Mouse (Mus musculus) thymus, postnatal 36 days (tissue): ENCODE measurements around the gene Fgfr2.

Source experiments
- DNase-seq, 2 experiments: peaks; one replicate each; pipeline ENCODE4 v3.0.0; 2022; ENCODE audit warnings: mixed read lengths in 2 of 2

Gene Fgfr2

GRCm38 (mm10) chr7:131746752-131747151, 1376.4 kb downstream of the Fgfr2 start:
- DNase-seq: no peak

DNA sequence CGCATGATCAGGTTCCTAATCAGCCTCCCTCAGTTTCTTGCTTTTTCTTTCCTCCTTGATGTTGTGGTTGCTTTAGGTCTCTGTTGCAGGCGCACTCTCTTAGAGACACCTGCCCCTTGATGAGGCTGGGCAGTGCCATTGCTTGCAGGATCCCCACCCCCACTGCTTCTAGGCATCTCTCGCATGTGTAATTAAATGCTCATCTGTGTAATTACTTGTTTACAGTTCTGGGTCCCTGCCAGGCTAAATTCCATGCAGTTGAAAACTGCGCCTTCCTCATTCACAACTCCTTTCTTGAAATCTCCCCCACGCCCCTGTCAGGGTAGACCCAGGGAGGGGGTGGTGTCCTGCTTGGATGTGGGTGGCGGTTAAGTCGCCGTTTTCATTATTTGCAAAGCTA, 1380.0 kb downstream of the Fgfr2 start:
- DNase-seq: no peak

- no peak for DNase-seq
Observed at GRCm38 (mm10) chr7:131722783-131723575, 1400.2 kb downstream of the Fgfr2 start.

DNA sequence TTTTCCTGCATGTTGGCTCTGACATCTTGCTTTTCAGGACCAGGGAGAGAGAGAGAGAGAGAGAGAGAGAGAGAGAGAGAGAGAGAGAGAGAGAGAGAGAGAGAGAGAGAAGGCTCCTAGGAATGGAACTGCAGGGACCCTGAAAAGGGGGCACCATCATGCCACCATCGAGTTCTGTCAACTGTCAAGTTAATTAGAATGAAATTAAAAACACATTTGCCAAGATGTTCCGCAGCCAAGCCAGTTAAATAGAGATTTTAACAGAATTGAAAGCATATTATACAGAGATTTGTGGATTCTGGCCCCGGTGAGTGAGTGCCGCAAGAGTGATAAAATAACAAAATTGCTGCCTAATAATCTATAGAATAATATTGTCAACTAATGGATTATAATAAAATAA, 1400.8 kb downstream of the Fgfr2 start:
- no peak for DNase-seq

DNA sequence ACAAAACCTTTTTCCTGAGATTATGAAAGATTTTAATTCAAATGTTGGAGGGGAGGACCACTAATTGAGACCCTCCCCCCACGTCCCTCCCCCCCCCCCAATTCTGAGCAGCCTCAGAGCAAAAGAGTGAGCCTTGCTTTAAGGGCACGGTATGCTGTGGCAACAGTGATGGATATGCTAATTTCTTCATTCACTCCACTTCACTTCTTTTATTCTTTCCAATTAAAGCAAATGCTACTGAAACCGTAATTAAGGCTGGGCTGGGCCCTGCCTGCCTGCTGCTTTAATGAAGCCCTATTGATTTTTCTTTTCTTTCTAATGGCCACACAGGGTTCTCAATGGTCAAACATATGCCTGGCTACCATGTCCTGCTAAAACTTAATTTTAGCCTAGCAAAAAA, 1404.9 kb downstream of the Fgfr2 start:
- no peak for DNase-seq

DNA sequence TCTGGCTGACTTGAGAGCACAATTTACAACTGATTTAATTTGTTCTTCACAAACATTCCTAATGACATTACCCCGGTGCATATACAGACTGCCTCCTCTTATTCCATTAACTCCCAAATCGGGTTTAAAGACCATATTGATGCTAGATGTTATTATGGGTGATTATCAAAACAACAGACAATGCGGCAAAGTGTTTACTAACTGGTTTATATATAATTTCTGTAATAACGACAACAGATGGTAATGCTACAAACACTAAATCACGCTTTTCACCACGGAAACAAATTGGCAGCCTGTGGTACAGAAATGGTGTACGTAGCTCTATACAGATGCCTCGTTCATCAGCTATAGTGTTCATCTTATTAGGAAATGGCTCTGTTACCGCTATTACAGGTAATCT, 1410.1 kb downstream of the Fgfr2 start:
- DNase-seq: no peak

DNA sequence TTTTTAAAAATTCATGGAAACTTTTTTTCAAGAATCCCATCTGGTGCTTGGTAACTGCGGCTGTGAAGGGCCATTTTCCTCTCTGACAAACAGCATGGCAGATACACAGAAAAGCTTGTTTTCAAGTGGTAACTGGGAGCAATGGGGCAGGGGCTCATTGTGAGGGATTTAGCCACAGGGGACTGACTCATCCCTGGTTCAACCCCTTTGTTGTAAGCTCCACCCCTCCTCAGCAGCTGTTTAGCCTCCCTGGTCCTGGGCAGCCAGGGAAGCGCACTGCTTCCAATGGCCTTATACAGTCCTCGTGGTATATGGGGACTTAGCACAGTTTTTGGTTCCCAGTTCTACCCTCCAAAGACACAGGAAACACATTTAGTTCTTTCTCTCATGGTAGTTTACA, 1426.3 kb downstream of the Fgfr2 start:
- no peak for DNase-seq

DNA sequence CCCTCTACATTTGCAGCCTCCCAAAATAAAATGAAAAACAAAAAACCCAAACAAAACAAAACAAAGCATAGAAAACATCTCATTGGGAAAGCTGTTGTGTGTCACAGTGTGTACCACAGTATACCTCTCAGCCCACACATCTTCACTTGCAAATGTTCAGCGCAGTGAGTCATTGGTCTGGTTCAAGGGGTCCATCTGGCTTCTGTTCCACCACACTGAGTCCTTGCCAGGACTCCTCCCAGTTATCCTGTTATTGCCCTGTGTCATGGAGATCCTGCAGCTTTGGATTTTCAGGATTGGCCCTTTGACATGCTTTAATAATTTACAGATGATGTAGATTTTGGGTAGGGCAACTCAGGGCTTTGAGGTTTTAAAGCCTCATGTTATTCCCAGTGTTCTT, 1435.8 kb downstream of the Fgfr2 start:
- DNase-seq: no peak

- DNase-seq: no peak
Observed at GRCm38 (mm10) chr7:131677126-131677525, 1446.0 kb downstream of the Fgfr2 start.

DNA sequence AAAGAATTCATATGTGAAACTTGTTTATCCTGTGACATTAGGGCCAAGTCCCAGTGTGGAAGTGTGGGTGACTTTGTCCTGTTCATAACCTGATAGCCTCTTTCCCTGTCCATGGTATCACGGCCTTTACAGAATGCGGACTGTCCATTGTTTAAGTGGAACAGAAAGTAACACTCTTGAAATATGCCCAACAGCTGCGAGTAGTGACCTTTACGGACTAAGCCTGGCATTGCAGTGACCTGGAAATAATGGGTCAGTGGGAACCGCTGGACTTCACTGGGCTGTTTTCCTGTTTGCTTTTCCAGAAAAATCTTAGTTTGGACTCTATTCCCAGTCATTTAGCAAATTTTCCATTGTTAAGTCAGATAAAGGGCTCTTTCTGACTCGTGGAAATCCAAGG, 1452.6 kb downstream of the Fgfr2 start:
- no peak for DNase-seq

GRCm38 (mm10) chr7:131669326-131669725, 1453.8 kb downstream of the Fgfr2 start:
- no peak for DNase-seq

- no peak for DNase-seq
Observed at GRCm38 (mm10) chr7:131660726-131661125, 1462.4 kb downstream of the Fgfr2 start.

DNA sequence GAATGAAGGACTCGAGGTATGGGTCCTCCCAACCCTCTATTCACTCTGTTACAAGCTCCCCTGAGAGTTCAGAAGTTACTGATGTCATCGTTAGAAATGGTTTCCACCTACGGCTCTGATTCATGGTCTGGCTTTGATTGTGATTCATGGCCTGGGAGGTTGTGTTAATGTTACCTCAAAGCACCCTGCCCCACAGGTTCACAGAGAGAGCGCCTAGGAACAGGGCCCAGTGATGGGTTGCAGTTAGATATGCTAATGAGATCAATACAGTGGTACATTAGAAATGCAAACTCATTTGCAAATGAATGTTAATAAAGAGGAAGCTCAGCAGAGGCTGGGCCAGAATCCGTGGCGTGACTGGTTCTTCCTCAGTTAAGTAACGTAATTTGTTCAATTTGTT, 1467.1 kb downstream of the Fgfr2 start:
- no peak for DNase-seq

- no peak for DNase-seq
Observed at GRCm38 (mm10) chr7:131653416-131653815, 1469.7 kb downstream of the Fgfr2 start.

GRCm38 (mm10) chr7:131651921-131652694, 1471.0 kb downstream of the Fgfr2 start:
- DNase-seq: no peak

DNA sequence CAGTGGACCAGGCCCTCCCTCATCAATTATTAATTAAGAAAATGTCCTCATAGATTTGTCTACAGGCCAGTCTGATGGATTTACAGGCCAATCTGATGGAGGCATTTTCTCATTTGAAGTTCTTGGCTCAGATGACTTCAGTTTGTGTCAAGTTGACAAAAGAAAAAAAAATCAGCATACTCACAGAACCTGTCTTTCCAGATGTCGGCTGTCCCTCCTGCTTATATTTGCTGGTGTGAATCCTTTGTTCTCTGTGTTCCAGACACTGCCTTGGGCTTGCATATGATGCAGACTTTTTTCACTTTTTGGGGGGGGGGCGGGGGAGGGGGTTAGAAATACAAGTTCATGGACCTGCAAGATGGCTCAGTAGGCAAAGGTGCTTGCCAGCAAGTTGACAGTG, 1472.9 kb downstream of the Fgfr2 start:
- no peak for DNase-seq

DNA sequence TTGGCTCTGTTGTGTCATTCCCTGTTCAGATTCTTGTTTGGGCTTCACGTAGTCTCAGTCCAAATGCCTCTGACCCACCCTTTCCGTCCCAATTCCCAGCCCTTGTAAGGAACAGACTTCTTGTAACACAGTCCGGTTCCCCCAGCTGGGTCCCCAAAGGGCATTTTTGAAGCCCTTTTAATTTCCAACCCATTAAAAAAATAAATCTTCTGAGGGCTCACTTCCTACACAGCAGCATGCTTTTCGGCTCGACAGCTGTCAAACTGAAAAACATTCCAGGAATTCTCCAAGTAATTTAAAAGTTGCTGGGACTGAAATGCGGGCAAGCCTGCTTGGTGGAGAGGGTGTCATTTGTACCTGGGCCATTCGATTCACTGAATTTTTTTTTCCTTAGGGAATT, 1474.9 kb downstream of the Fgfr2 start:
- no peak for DNase-seq

DNA sequence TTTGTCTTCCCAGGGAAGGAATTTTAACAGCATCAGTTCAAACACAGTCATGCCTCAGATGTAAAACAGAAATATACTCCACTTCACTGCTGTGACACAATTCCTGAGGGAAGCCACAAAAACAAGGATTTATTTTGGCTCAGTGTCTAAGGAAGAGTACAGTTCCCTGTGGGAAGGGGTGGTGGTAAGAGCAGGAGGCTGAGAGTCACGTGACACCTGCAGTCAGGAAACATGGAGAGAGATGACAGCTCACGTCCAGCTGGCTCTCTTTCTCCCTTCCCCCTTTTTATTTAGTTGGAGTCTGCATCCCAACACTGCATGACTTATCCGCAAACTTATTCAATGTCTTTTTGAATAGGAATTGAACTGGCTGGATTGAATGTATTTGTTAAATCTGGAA, 1475.6 kb downstream of the Fgfr2 start:
- no peak for DNase-seq

DNA sequence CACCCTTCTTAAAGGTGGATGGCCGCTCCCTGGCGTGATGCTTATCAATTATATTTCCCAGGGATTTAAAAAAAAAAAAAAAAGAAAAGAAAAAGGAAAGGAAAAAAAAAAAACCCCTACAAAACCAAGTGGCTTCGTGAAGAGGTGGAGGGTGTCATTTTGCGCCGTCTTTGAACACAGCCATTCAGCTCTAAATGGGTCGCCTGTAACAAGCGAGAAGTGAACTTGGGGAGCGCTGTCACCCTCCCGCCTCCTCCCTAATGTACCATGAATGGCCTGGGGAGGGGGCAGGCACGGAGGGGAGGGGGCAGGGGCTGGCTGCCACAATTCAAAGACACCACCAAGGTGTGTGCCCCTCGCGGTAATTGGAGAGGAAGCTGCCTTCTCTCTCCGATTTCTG, 1478.6 kb downstream of the Fgfr2 start:
- DNase-seq: no peak

DNA sequence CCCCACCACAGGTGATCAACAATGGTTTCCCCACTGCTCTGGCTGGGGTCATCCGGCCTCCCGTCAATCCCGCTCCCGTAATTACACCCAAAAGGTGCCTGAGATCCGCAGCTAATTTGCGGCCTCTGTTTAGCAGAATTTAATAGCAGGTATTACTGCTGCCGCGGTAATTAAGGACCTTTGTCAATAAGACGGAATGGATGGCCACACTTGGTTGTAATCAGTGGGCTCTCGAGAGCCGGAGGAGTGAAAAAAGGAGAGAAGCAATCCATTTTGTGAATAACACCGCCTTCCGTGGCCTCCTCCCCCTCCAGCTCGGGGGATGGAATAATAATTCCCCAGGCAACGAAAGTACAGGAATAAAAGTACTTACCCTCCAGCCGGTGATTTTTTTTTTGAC, 1479.1 kb downstream of the Fgfr2 start:
- no peak for DNase-seq

- no peak for DNase-seq
Observed at GRCm38 (mm10) chr7:131643341-131643840, 1479.8 kb downstream of the Fgfr2 start.

DNA sequence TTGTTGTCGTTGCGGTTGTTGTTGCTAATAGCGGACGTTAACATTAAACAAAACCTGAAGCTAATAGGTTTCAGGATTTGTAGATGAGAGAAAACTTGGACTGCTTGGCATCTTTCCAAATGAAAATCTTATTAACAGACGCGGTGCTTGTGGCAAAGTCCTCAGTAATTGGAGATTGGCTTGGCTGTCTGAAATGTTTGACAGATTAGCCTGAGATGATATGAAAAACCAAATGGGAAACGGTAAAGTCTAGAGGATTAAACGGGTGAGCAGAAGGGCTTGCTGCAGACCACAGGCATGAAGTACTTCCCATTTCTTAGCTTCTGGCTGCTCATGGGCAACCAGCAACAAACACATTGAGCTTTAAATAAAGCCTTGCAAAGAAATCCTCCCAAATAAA, 1493.6 kb downstream of the Fgfr2 start:
- DNase-seq: no peak

- DNase-seq: no peak
Observed at GRCm38 (mm10) chr7:131628846-131629391, 1494.2 kb downstream of the Fgfr2 start.

- DNase-seq: no peak
Observed at GRCm38 (mm10) chr7:131628356-131628755, 1494.8 kb downstream of the Fgfr2 start.
